In genomic region chr6:24490341-24490740, GRCm38 (mm10) we compare ENCODE assay signal across 14 mouse cellular contexts. TPM values are rescaled to one million over a fixed set of nuclear protein-coding genes. Genes with fewer than 3 reads are reported as not detected.
A peak's percentile ranks its signal among the peaks of the same experiment; 100 is the strongest.
DNase-seq lines count a peak whose midpoint lies in the region; ATAC-seq and TF ChIP-seq lines count a peak whose summit lies in the region.
"Had no signal": no experiment of that assay in that cellular context is flagged by ENCODE, and none has a peak within 500 bp of the region (broad histone marks: within the 10 kb centered on the region; RNA-seq: fewer than 3 reads in every experiment).

No protein-coding gene starts in this region.

- no peak overlapping the region for H3K27ac ChIP-seq in heart, adult 2 months
- H3K27ac ChIP-seq in lung, embryonic 14.5 days (ENCODE audit: low read depth), result no peak overlapping the region
- H3K27ac ChIP-seq: forebrain, embryonic 12.5 days; limb, embryonic 13.5 days had no signal

- no peaks in the 10 kb centered on the region for H3K27me3 ChIP-seq in heart, adult 2 months (ENCODE audit: control insufficient read depth, insufficient read depth, low read length)
- H3K27me3 ChIP-seq in lung, embryonic 14.5 days (ENCODE audit: insufficient read depth, low read length), result no peaks in the 10 kb centered on the region
- H3K27me3 ChIP-seq: forebrain, embryonic 12.5 days; heart, embryonic 12.5 days; limb, embryonic 13.5 days had no signal

- no peak overlapping the region for H3K4me2 ChIP-seq in lung, embryonic 14.5 days
- H3K4me2 ChIP-seq: forebrain, embryonic 12.5 days; heart, embryonic 12.5 days; limb, embryonic 13.5 days had no signal

- H3K9ac ChIP-seq in heart, adult 2 months (ENCODE audit: low read depth, low read length), result no peak overlapping the region
- H3K9ac ChIP-seq in lung, embryonic 14.5 days, result no peak overlapping the region
- H3K9ac ChIP-seq: forebrain, embryonic 12.5 days; heart, embryonic 12.5 days; limb, embryonic 13.5 days had no signal

- no peak overlapping the region for H3K4me3 ChIP-seq in heart, adult 2 months
- H3K4me3 ChIP-seq in lung, embryonic 14.5 days (ENCODE audit: low read depth, low read length), result no peak overlapping the region
- H3K4me3 ChIP-seq: forebrain, embryonic 12.5 days; heart, embryonic 12.5 days; limb, embryonic 13.5 days had no signal

- H3K9me3 ChIP-seq in lung, embryonic 14.5 days (ENCODE audit: low read depth, low read length), result no peaks in the 10 kb centered on the region
- H3K9me3 ChIP-seq: forebrain, embryonic 12.5 days; heart, embryonic 12.5 days; limb, embryonic 13.5 days had no signal

- WGBS in heart, adult 2 months, result 4% methylated on average over 1 of the region's 1 CpGs
- 3% methylated on average over 1 of the region's 1 CpGs for WGBS in lung, embryonic 14.5 days

- peak; percentile 93 for TF ChIP-seq CTCF in heart, adult 2 months (IDR thresholded peaks at IDR 0.05)
- peak; percentile 63 for TF ChIP-seq CTCF in lung, embryonic 14.5 days (IDR thresholded peaks at IDR 0.05; ENCODE audit: low read depth)

- TF ChIP-seq EP300 in heart, adult 2 months (IDR thresholded peaks at IDR 0.05; ENCODE audit: insufficient read depth, low read depth, low read length), result no peak

- H3K79me2 ChIP-seq in heart, adult 2 months (replicated peaks; ENCODE audit: control insufficient read depth, insufficient read depth, low read length), result no peaks in the 10 kb centered on the region

- TF ChIP-seq POLR2A in heart, adult 2 months (IDR thresholded peaks at IDR 0.05; ENCODE audit: insufficient read depth, low read depth, low read length), result no peak

- ATAC-seq in lung, embryonic 14.5 days (ENCODE audit: insufficient read depth), result no peak

- no peak for DNase-seq in heart, adult 2 months
- DNase-seq in heart, adult 9 months (ENCODE audit: low spot score in 2 of 2), result no peak
- DNase-seq in lung, embryonic 14.5 days, result peak; percentile 70
- DNase-seq in lung, postnatal 10 days, result no peak
- DNase-seq in Muller cell, postnatal 12 days (ENCODE audit: inconsistent ontology term), result peak; percentile 20
- peak; percentile 15 for DNase-seq in retina, postnatal 1 day
- no peak for DNase-seq in spleen, postnatal 36 days (ENCODE audit: low spot score in 2 of 2)
- DNase-seq in layer of hippocampus, adult 18-20 months (ENCODE audit: low spot score in 2 of 2), result no peak
- DNase-seq: cerebellum, adult 11-12 months; thymus, adult 18-20 months had no signal

- intact Hi-C loops in heart, adult 2 months (cut with DNase I), result no loop called here

- no peaks in the 10 kb centered on the region for H3K36me3 ChIP-seq in heart, adult 2 months (ENCODE audit: control insufficient read depth, insufficient read depth, low read length)
- H3K36me3 ChIP-seq in lung, embryonic 14.5 days (ENCODE audit: insufficient read depth), result no peaks in the 10 kb centered on the region
- H3K36me3 ChIP-seq: forebrain, embryonic 12.5 days; heart, embryonic 12.5 days; limb, embryonic 13.5 days had no signal

- no peaks in the 10 kb centered on the region for H3K4me1 ChIP-seq in heart, adult 2 months (ENCODE audit: control insufficient read depth, insufficient read depth, low read length)
- no peaks in the 10 kb centered on the region for H3K4me1 ChIP-seq in lung, embryonic 14.5 days (ENCODE audit: insufficient read depth)
- H3K4me1 ChIP-seq: forebrain, embryonic 12.5 days; heart, embryonic 12.5 days; limb, embryonic 13.5 days had no signal

RNA-seq across cellular contexts. Expression of gene Iqub, which starts 24.5 kb away (rescaled TPM):
- total RNA-seq in heart, adult 2 months (2021), result under 1 TPM; 0.47 to 0.52 TPM
- polyA plus RNA-seq in heart, adult 2 months (2012; rRNA removed), result 0.06 and 0.08 TPM in 2 replicates
- 0.09 and 0.15 TPM in 2 replicates for polyA plus RNA-seq in lung, embryonic 14.5 days (2014; fragmentation: Nextera tagmentation; extraction: Ambion mirVana)
- total RNA-seq in layer of hippocampus, adult 18-20 months (2021), result 1 to 10 TPM; 2.2 to 2.4 TPM

RNA-seq across cellular contexts. Expression of gene Ndufa5, which starts 37.5 kb away (rescaled TPM):
- 1,000 to 10,000 TPM; 1,490 to 1,734 TPM for total RNA-seq in heart, adult 2 months (2021)
- 66.3 and 92.6 TPM in 2 replicates for polyA plus RNA-seq in heart, adult 2 months (2012; rRNA removed)
- 300 and 324 TPM in 2 replicates for polyA plus RNA-seq in lung, embryonic 14.5 days (2014; fragmentation: Nextera tagmentation; extraction: Ambion mirVana)
- 100 to 1,000 TPM; 290 to 317 TPM for total RNA-seq in layer of hippocampus, adult 18-20 months (2021)

RNA-seq across cellular contexts. Expression of gene Asb15, which starts 37.6 kb away (rescaled TPM):
- 10 to 100 TPM; 61.4 to 69.9 TPM for total RNA-seq in heart, adult 2 months (2021)
- polyA plus RNA-seq in heart, adult 2 months (2012; rRNA removed), result 31.0 and 61.4 TPM in 2 replicates
- polyA plus RNA-seq in lung, embryonic 14.5 days (2014; fragmentation: Nextera tagmentation; extraction: Ambion mirVana), result 0.13 TPM in 1 of 2 replicates, not detected in the other
- not detected for total RNA-seq in layer of hippocampus, adult 18-20 months (2021)
- total RNA-seq: monocyte, adult 5-6 weeks had no signal
- polyA plus RNA-seq: forebrain, embryonic 12.5 days; heart, embryonic 12.5 days; limb, embryonic 13.5 days had no signal

Comparison
In these comparisons a context has a peak if more than half of its experiments do, and no peak if none do; other contexts are left out.
1. DNase-seq: peak in lung, embryonic 14.5 days (single experiment), Muller cell, postnatal 12 days (single experiment) and retina, postnatal 1 day (single experiment); none in heart, adult 2 months (0 of 2), heart, adult 9 months (0 of 2), lung, postnatal 10 days (single experiment), spleen, postnatal 36 days (0 of 2) and layer of hippocampus, adult 18-20 months (0 of 2).
2. RNA of gene Ndufa5, which starts 37.5 kb away (total RNA-seq): 1,490 to 1,734 TPM in heart, adult 2 months; 290 to 317 TPM in layer of hippocampus, adult 18-20 months; every median in the first group is over 4 times any median in the second.
3. RNA of gene Asb15, which starts 37.6 kb away (total RNA-seq): 61.4 to 69.9 TPM in heart, adult 2 months; not detected in layer of hippocampus, adult 18-20 months; every median in the first group is over 10 times any median in the second.